Mouse (Mus musculus) bone marrow macrophage, adult 2 months (primary cell): ENCODE measurements around the gene Fgd6.

Source experiments
- CTCF ChIP-seq: IDR thresholded peaks from 2 replicates; pipeline ENCODE4 v1.5.1; 2012; ENCODE audit warnings: low read depth, mild to moderate bottlenecking, low read length, moderate library complexity
- POLR2A ChIP-seq: IDR thresholded peaks from 2 replicates; pipeline ENCODE4 v1.6.1; 2012; ENCODE audit warnings: mild to moderate bottlenecking, low read depth, low read length, borderline replicate concordance

- TF ChIP-seq CTCF, result no peak
- TF ChIP-seq POLR2A, result no peak
Observed at GRCm38 (mm10) chr10:94116781-94117340, 81.1 kb downstream of the Fgd6 start.
